Mouse (Mus musculus) heart, postnatal 14 days (tissue): ENCODE data around the gene Dlx2. TPM values are rescaled to one million over a fixed set of nuclear protein-coding genes. Genes with fewer than 3 reads are reported as not detected.

Source experiments
- DNase-seq, 2 experiments: peaks; one replicate each; pipeline ENCODE4 v3.0.0; 2021 to 2022
- intact Hi-C: fragments of 180-260 bp; cut with DNase I; formaldehyde crosslinking; loops from one replicate; pipeline ENCODE4 v1.15.1; 2025
- total RNA-seq, 2 experiments: library from RNA; stranded (reverse); gene quantifications; 2 replicates each; pipeline ENCODE4 v1.2.3; 2021

The Dlx2 gene
- total RNA-seq, 2 experiments from 2014 or later, result not detected

GRCm38 (mm10) chr2:71542227-71542815, 4.2 kb downstream of the Dlx2 start:
- DNase-seq, result no peak
- intact Hi-C loops, result loop anchor here (10.0 kb wide), 1 partner anchor 288 kb away; no protein-coding TSS in a partner anchor

GRCm38 (mm10) chr2:71541418-71542226, 4.9 kb downstream of the Dlx2 start:
- no peak for DNase-seq
- intact Hi-C loops, result loop anchor here (10.0 kb wide), 1 partner anchor 287 kb away; no protein-coding TSS in a partner anchor

GRCm38 (mm10) chr2:71540611-71541417, 5.7 kb downstream of the Dlx2 start:
- DNase-seq, result no peak
- intact Hi-C loops, result loop anchor here (10.0 kb wide), 1 partner anchor 286 kb away; no protein-coding TSS in a partner anchor

GRCm38 (mm10) chr2:71534242-71535052, 12.1 kb downstream of the Dlx2 start:
- intact Hi-C loops, result loop anchor here (5.0 kb wide), 1 partner anchor 82 kb away; the partner anchor contains the start of gene Metap1d

GRCm38 (mm10) chr2:71533094-71533493, 13.5 kb downstream of the Dlx2 start:
- intact Hi-C loops, result loop anchor here (5.0 kb wide), 1 partner anchor 81 kb away; the partner anchor contains the start of gene Metap1d
- no peak for DNase-seq

More at GRCm38 (mm10) chr2:71534242-71535052, 12.1 kb downstream of the Dlx2 start:
- no peak for DNase-seq

- intact Hi-C loops, result loop anchor here (2.0 to 5.0 kb wide), 2 partner anchors 13 to 80 kb away; partner anchors contain the start of gene Metap1d
- no peak for DNase-seq
Measured at GRCm38 (mm10) chr2:71531990-71532970, 14.3 kb downstream of the Dlx2 start.

- intact Hi-C loops, result loop anchor here (2.0 to 5.0 kb wide), 2 partner anchors 14 to 79 kb away; partner anchors contain the start of gene Metap1d
- DNase-seq, result no peak
Measured at GRCm38 (mm10) chr2:71531124-71531590, 15.4 kb downstream of the Dlx2 start.

GRCm38 (mm10) chr2:71530391-71531123, 16.0 kb downstream of the Dlx2 start:
- intact Hi-C loops, result loop anchor here (2.0 to 5.0 kb wide), 2 partner anchors 14 to 78 kb away; partner anchors contain the start of gene Metap1d
- DNase-seq, result no peak

GRCm38 (mm10) chr2:71529511-71530351, 16.8 kb downstream of the Dlx2 start:
- intact Hi-C loops, result loop anchor here (2.0 to 5.0 kb wide), 2 partner anchors 15 to 77 kb away; partner anchors contain the start of gene Metap1d

GRCm38 (mm10) chr2:71528714-71529510, 17.6 kb downstream of the Dlx2 start:
- intact Hi-C loops, result no loop called here
- peak in 1 of 2 experiments; percentile 23 for DNase-seq

More at GRCm38 (mm10) chr2:71529511-71530351, 16.8 kb downstream of the Dlx2 start:
- peak; percentile 74 to 78 for DNase-seq

- intact Hi-C loops, result no loop called here
- no peak for DNase-seq
Measured at GRCm38 (mm10) chr2:71528014-71528713, 18.4 kb downstream of the Dlx2 start, which contains the start of gene Dlx1. Dlx1 (plus strand) TSS chr2:71528113.

GRCm38 (mm10) chr2:71527323-71528013, 19.1 kb downstream of the Dlx2 start:
- intact Hi-C loops, result no loop called here
- no peak for DNase-seq

GRCm38 (mm10) chr2:71526595-71527322, 19.8 kb downstream of the Dlx2 start:
- intact Hi-C loops, result no loop called here
- DNase-seq, result no peak

GRCm38 (mm10) chr2:71524763-71525162, 21.8 kb downstream of the Dlx2 start:
- intact Hi-C loops, result no loop called here
- DNase-seq, result no peak
